Mouse (Mus musculus): Measurements from ENCODE around the gene Nol10.

DNA sequence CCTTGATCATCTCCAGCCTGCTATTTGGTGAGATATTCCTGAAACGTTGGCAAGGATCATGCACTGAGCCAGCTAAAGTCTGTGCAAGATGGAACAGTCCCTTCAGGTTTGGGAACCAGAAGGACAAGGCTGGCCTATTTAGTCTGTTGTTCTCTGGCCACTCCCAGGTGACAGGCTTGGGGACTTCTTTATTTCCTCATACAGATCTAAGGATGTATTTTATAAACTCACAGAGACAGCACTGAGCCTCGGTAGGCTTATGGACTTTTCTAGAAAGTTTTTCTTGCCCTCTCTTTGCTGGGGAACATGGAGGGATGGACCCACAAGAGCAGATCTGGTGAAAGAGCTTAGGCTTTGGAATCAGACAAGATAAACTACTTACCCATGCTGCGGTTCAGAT is 19.0 kb upstream of the Nol10 start, which contains the start of gene Atp6v1c2:
- TF ChIP-seq GATA1 (IDR thresholded peaks at IDR 0.05; ENCODE audit: borderline replicate concordance, low read length) = no peak
- no peak for TF ChIP-seq FLI1 (IDR thresholded peaks at IDR 0.05; ENCODE audit: low read length)

All from megakaryocyte, embryonic 14.5 days (primary cell).